Mouse (Mus musculus) C2C12 (cell line): ENCODE measurements around the gene Patl2. TPM values are rescaled to one million over a fixed set of nuclear protein-coding genes. Genes with fewer than 3 reads are reported as not detected.

Experiments used
- H3K27me3 ChIP-seq: one replicate; pipeline ENCODE4 v1.6.1; 2011; ENCODE audit not compliant: control insufficient read depth, insufficient read depth, insufficient read length
- H3K36me3 ChIP-seq: one replicate; pipeline ENCODE4 v1.6.1; 2011; ENCODE audit not compliant: control insufficient read depth, insufficient read depth
- H3K4me3 ChIP-seq: one replicate; pipeline ENCODE4 v1.5.1; 2011; ENCODE audit warnings: mild to moderate bottlenecking, control low read depth; ENCODE audit not compliant: poor library complexity, insufficient read depth, severe bottlenecking
- H3K79me2 ChIP-seq: one replicate; pipeline ENCODE4 v1.6.1; 2011; ENCODE audit not compliant: control insufficient read depth, insufficient read depth
- H3K79me3 ChIP-seq: one replicate; pipeline ENCODE4 v1.6.1; 2011; ENCODE audit warnings: low read depth, control low read depth
- H3ac ChIP-seq: one replicate; pipeline ENCODE3; 2011; ENCODE audit warnings: low read depth; ENCODE audit not compliant: control insufficient read depth, insufficient read length
- CEBPB ChIP-seq: IDR thresholded peaks from one replicate; pipeline ENCODE4 v1.6.1; 2011; ENCODE audit warnings: low read depth, mild to moderate bottlenecking, control low read depth, moderate library complexity
- CTCF ChIP-seq: IDR thresholded peaks from one replicate; pipeline ENCODE4 v1.5.1; 2011; ENCODE audit not compliant: control insufficient read depth, insufficient read depth, insufficient read length
- FOSL1 ChIP-seq: IDR thresholded peaks from one replicate; pipeline ENCODE4 v1.8.0; 2011; ENCODE audit warnings: mild to moderate bottlenecking, low read length; ENCODE audit not compliant: poor library complexity, insufficient read depth, severe bottlenecking
- MAX ChIP-seq: IDR thresholded peaks from one replicate; pipeline ENCODE4 v1.6.1; 2011; ENCODE audit warnings: mild to moderate bottlenecking, control low read depth
- MYOD1 ChIP-seq: IDR thresholded peaks from one replicate; pipeline ENCODE4 v1.6.1; 2011; ENCODE audit warnings: low read depth; ENCODE audit not compliant: control insufficient read depth, insufficient read length
- MYOG ChIP-seq: IDR thresholded peaks from one replicate; pipeline ENCODE4 v1.6.1; 2011; ENCODE audit not compliant: control insufficient read depth, insufficient read length; ENCODE audit errors: extremely low read depth
- USF1 ChIP-seq: IDR thresholded peaks from one replicate; pipeline ENCODE4 v1.6.1; 2011; ENCODE audit warnings: low read depth, mild to moderate bottlenecking, control low read depth, moderate library complexity
- polyA plus RNA-seq: library from polyadenylated mRNA; unstranded; fragments of >200 nt; fragmentation: generic; extraction: Trizol; gene quantifications from one replicate; pipeline ENCODE4 v1.2.1, GENCODE M21; 2012; ENCODE audit warnings: missing spikeins

The Patl2 gene
- polyA plus RNA-seq, 1 experiment: not detected

DNA sequence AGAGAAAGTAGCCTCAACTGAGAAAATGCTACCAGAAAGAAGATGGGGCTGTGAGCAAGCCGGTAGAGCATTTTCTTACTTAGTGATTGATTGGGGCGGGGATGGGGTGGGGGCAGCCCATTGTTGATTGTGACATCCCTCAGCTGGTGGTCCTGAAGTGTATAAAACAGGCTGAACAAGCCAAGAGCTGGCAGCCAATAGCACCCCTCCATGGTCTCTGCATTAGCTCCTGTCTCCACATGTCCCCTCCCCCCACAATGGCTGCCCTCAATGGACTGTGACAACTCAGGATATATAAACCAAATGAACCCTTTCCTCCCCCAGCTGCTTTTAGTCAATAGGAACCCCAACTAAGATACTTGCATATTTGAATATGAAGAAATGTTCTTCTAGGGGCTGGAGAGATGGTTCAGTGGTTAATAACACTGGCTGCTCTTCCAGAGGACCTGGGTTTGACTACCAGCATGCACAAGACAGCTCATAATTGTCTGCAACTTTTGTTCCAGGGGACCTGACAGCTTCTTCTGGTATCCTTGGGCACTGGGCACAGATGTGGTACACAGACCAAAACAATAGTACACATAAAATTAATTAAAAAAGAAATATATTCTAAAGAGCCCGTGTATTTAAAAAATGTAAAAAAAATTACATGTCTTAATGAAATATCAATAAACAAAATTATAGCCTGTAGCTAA, 24.7 kb upstream of the Patl2 start:
- H3K79me2 ChIP-seq: no peaks in the 10 kb centered on the region
- no peaks in the 10 kb centered on the region for H3K79me3 ChIP-seq
- H3K36me3 ChIP-seq: no peaks in the 10 kb centered on the region
- no peak overlapping the region for H3ac ChIP-seq
- no peak overlapping the region for H3K4me3 ChIP-seq
- H3K27me3 ChIP-seq: no peaks in the 10 kb centered on the region
- TF ChIP-seq CTCF (no peak), MYOD1 (no peak), USF1 (no peak), MAX (no peak), MYOG (no peak), FOSL1 (no peak), CEBPB (no peak)

DNA sequence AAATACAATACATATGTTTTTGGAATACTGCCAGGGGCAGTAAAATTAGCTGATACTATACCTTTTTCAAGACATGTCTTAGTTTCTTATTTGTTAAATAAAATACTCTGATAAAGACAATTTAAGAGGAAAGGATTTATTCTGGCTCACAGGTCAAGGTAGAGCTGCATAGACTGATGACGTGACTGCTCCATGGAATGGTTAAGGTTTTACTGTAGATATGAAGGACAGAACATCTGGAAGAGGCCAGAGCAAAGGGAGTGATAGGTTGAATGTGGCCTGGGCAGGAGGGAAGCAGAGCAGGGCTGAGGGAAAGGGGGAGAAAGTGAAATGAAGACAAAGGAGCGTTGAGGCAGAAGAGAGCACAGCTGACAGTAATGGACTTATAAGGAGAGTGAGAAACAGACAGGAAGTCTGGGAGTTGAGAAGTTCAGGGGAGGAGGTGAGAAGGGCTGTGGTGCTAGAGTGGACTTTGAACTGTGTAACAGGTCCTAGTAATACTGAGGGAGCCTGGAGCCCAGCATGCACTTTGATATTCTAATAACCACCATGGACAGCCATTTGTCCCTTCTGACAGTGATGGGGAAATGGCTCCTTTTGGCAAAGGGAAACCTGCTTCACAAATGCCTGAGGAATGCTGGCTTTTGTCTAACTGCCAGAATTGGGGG, 20.6 kb upstream of the Patl2 start:
- Histone ChIP-seq H3K36me3 (no peaks in the 10 kb centered on the region), H3K27me3 (no peaks in the 10 kb centered on the region), H3ac (no peak overlapping the region), H3K4me3 (no peak overlapping the region), H3K79me2 (no peaks in the 10 kb centered on the region), H3K79me3 (no peaks in the 10 kb centered on the region)
- TF ChIP-seq MYOG (no peak), MYOD1 (no peak), MAX (no peak), FOSL1 (no peak), USF1 (no peak), CEBPB (no peak), CTCF (no peak)

DNA sequence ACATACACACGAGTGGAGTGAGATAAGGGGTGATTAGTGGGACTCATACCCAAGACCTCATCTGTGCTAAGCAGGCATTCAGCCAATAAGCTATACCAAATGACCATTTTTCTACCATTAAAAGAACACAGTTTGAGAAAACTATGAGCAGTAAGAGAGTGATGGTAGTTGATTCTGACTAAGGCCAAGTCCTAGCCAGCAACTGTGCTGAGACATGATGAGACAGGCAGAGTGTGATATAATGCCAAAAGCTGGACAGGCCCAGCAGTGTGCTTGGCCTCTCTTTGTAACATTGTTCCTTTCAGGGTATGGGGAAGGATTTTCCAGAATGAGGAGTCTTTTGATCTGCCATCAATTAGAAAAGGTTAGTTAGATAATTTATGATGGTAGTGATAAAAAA, 15.5 kb upstream of the Patl2 start:
- Histone ChIP-seq H3K79me3 (no peaks in the 10 kb centered on the region), H3K4me3 (no peak overlapping the region), H3K27me3 (no peaks in the 10 kb centered on the region), H3ac (no peak overlapping the region), H3K79me2 (no peaks in the 10 kb centered on the region), H3K36me3 (no peaks in the 10 kb centered on the region)
- no peak for TF ChIP-seq MAX
- no peak for TF ChIP-seq MYOG
- TF ChIP-seq FOSL1: no peak
- TF ChIP-seq MYOD1: no peak
- TF ChIP-seq CEBPB: no peak
- no peak for TF ChIP-seq USF1
- no peak for TF ChIP-seq CTCF

DNA sequence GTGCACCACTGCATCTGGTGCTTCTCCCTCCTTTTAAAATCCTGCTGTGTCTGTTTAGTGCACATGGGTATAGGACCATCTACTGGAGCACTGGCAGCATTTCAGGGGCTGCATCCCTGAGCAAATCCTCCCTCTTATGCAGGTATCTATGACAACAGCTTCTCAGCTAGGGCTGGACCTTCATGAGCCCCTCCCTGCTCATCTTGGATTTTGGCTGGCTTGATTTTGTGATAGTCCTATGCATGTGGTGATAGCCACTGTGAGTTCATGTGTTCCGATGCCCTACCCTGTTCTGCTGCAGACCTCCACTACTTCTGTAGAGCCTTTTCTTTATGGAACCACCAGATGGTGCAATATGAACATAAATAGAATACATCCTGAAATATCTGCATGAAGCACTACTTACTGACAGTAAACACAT, 8.5 kb upstream of the Patl2 start:
- Histone ChIP-seq H3K79me2 (no peaks in the 10 kb centered on the region), H3K27me3 (no peaks in the 10 kb centered on the region), H3ac (no peak overlapping the region), H3K36me3 (no peaks in the 10 kb centered on the region), H3K79me3 (no peaks in the 10 kb centered on the region), H3K4me3 (no peak overlapping the region)
- no peak for TF ChIP-seq FOSL1
- no peak for TF ChIP-seq MAX
- no peak for TF ChIP-seq CTCF
- TF ChIP-seq USF1: no peak
- no peak for TF ChIP-seq CEBPB
- TF ChIP-seq MYOD1: no peak
- TF ChIP-seq MYOG: no peak

DNA sequence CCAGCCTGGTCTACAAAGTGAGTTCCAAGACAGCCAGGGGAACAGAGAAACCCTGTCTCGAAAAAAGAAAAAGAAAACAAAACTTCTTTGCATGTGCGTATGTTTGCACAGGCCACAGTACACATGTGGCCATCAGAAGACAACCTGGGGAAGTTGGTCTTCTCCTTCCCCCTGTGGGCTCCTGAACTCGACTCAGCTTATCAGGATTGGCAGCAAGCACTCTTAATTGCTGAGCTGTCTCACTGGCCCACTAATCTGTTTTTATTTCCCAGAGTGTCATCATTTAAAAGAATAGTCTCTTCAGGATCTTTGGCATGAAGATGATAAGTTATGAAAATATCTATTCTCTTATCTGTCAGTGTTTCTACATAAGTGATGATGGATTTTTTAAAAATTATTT, 5.9 kb upstream of the Patl2 start:
- no peak overlapping the region for H3ac ChIP-seq
- H3K36me3 ChIP-seq: no peaks in the 10 kb centered on the region
- no peak overlapping the region for H3K4me3 ChIP-seq
- no peaks in the 10 kb centered on the region for H3K27me3 ChIP-seq
- no peak for TF ChIP-seq MAX
- no peak for TF ChIP-seq FOSL1
- no peak for TF ChIP-seq MYOG
- TF ChIP-seq CTCF: no peak
- TF ChIP-seq CEBPB: no peak
- no peak for TF ChIP-seq USF1
- TF ChIP-seq MYOD1: no peak
- no peaks in the 10 kb centered on the region for H3K79me3 ChIP-seq
- no peaks in the 10 kb centered on the region for H3K79me2 ChIP-seq

DNA sequence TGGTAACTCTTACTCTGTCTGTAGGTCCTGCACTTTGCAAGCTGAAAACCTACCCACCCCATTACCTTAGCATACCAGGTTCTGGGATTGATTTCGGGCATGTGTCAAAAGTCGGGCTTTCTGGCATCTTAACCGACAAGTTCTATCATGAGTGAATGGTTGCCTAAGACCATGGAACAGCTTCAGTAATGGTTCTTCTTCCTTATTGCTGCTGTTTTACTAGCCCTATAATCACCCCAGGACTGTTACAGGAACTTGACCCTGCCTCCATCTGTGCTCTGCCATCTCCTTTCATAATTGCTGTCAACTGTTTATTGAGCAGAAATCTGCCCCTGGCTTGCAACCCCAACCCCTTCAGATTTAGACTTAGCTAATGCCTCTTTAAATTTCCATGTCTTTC, 762 bp upstream of the Patl2 start:
- no peaks in the 10 kb centered on the region for H3K27me3 ChIP-seq
- no peak for TF ChIP-seq MYOD1
- no peak for TF ChIP-seq USF1
- TF ChIP-seq FOSL1: no peak
- no peak for TF ChIP-seq MYOG
- no peak for TF ChIP-seq CEBPB
- no peak for TF ChIP-seq MAX
- no peak for TF ChIP-seq CTCF
- no peak overlapping the region for H3K4me3 ChIP-seq
- no peak overlapping the region for H3ac ChIP-seq
- H3K79me2 ChIP-seq: no peaks in the 10 kb centered on the region
- H3K79me3 ChIP-seq: no peaks in the 10 kb centered on the region
- H3K36me3 ChIP-seq: no peaks in the 10 kb centered on the region
